Mouse (Mus musculus) embryo, embryonic 11 days (tissue): ENCODE measurements around the gene Arrdc2.
A peak's percentile ranks its signal among the peaks of the same experiment; 100 is the strongest.
"Not testable (repeated sequence)": the region's sequence is repeated elsewhere in the genome, so short reads cannot be mapped to it uniquely, and the experiment has no call there.

Experiments used
- DNase-seq: peaks from one replicate; pipeline ENCODE4 v3.0.0-alpha.2; 2015

The Arrdc2 gene

GRCm38 (mm10) chr8:70838654-70839407, 689 bp downstream of the Arrdc2 start:
- peak; percentile 65 for DNase-seq

GRCm38 (mm10) chr8:70836666-70837065, 2.9 kb downstream of the Arrdc2 start:
- no peak for DNase-seq

GRCm38 (mm10) chr8:70834071-70834470, 5.4 kb downstream of the Arrdc2 start:
- no peak for DNase-seq

- DNase-seq, result no peak
Measured at GRCm38 (mm10) chr8:70833520-70833919, 6.0 kb downstream of the Arrdc2 start.

DNA sequence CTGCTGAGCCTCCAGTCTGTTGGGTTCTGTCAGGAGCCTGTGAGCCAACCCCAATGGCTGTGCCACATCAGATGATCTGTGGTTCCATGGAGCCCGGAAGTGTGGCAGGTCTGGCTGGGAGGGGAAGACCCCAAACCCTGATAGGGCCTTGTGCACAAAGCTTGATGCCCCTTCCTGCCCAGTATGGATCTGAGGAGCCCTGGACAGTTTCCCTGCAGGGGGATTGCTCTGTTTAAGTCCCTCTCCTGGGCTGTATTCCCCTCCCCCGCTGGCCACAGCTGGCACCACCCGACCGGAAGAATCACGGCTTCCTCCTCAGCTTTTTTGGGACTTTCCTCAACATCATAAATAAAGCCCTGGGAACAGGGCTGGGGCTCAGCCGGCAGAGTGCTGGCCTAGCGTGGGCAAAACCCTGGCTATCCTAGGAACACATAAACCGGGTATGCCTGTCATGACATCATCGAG, 6.5 kb downstream of the Arrdc2 start:
- DNase-seq, result no peak

GRCm38 (mm10) chr8:70832371-70832770, 7.1 kb downstream of the Arrdc2 start:
- DNase-seq, result no peak

GRCm38 (mm10) chr8:70831517-70831916, 8.0 kb downstream of the Arrdc2 start:
- DNase-seq, result no peak

DNA sequence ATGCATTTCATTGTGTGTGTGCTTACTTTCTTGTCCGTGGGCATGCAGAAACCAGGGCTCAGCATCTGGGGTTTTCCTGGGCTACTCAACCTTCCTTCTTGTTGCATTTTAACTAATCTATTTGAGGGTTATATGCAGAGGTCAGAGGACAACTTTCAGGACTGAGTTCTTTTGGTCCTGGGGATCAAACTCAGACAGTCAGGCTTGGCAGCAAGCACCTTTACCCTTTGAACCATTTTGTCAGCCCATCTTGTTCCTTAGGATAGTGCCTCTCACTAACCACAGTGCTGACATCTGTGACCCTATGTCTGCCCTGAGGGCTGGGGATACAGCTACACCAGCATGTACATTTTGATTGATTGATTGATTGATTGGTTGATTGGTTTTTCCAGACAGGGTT, 11.7 kb downstream of the Arrdc2 start:
- no peak for DNase-seq

GRCm38 (mm10) chr8:70827010-70827409, 12.5 kb downstream of the Arrdc2 start:
- no peak for DNase-seq

DNA sequence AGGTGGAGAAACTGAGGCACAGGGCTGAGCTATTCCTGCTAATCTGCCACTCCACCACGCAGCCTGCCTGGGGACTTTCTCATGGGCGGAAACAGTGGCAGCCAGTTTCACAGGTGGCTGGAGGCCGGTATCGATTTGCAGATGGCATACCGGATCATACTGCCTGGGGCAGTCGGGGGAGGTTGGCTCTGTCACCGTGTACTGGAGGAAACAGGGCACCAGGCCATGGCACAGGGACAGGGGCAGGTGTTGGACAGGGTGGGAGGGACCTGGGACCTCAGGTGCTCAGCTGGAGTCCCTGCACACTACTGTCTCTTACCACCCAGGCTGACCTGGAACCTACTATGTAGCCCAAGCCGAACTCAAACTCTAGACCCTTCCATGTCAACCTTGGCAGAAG, 13.7 kb downstream of the Arrdc2 start:
- DNase-seq, result no peak

- DNase-seq, result no peak
Measured at GRCm38 (mm10) chr8:70823802-70824201, 15.7 kb downstream of the Arrdc2 start.

DNA sequence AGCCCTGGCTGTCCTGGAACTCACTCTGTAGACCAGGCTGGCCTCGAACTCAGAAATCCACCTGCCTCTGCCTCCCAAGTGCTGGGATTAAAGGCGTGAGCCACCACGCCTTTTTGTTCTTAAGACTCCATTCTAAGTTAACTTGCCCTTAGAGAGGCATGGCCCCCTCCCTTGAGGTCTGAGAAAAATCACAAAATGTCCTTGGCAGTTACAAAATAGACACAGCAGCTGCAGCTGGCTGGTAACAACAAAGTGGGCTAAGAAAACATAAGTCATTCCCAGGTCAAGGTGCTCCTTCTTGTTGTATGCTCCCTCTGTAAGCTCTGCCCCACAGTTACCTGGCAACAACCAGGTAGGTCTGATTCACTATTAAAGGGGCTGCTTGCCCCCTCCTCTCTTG, 16.9 kb downstream of the Arrdc2 start:
- not testable (repeated sequence) for DNase-seq

DNA sequence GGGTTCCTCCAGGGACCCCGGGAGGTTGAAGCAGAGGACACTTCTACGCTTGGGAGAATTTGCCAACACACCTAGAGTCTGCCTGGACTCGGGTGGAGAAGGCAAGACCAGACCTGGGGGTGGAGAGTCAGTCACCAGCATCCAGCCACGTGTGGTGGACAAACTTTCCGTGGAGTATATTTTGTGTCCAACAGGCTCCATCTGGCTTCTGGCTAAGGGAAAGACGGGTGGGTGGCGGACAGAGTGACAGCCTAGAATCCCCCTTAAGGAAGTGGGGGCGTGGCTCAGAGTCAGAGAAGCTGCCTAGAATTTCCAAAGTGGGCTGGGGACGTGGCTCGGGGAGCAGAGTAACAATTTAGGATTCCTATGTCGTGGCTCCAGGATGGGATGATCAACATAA, 17.5 kb downstream of the Arrdc2 start:
- DNase-seq, result no peak

DNA sequence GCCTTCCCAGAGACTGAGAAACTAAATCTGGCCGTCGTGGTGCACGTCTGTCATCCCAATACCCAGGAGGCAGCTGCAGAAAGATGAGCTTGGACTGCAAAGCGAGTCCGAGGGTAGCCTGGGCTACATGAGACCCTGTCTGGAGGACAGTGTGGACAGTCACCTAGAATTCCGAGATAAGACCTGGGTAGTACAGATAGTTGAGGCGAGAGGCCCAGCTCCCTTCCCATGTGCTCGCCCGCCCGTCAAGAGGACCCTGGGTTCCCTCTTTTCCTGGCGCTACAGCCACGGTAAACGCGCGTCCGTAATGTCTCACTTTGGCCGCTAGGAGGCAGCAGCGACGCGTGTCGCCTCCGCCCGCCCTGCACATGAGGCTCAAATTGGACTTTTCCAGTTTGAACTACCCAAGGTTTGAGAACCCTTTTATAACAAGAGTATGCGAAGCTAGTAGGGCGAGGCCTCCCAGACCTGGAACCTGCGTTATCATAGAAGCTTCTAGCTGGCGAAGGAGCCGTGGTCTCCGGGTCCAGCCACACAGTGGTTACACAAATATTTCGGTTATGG, 18.0 kb downstream of the Arrdc2 start:
- peak; percentile 86 for DNase-seq

GRCm38 (mm10) chr8:70820101-70820935, 19.2 kb downstream of the Arrdc2 start:
- DNase-seq, result peak; percentile 85

DNA sequence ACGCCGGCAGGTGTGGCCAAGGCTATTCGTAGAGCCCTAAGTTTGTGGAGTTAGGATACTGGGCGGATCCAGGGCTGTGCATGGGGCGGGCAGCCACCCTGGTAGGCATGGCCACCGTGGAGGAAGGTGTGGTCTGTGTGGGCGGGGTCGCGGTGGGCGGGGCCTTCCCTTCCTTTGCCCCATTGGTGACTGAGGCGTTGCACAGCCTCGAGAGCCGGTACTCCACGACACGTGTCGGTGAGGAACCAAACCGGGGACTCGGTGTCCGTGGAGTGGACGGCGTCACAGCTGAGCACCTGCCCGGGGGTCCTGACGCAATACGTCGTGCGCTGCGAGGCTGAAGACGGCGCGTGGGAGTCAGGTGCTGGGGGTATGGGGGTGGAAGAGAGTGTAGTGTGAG, 22.8 kb downstream of the Arrdc2 start:
- DNase-seq, result peak; percentile 36

DNA sequence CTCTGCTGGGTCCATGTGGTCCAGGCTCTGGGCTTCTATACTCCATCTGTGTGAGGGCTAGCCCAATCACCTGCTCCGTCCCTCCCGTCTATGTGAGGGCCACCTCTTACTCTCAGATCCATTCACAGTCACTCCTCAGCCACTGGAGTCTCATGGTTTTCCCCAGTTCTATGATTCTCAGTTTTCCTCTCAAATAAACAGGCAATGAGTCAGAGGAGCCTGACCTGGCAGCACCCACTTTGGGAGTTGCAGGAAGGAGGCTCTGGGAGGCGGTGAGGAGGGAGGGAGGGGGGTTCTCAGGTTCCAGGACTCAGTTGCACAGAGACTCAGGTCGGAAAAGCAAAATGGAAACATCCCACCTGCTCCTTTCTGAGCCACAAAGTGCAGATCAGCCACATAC, 26.6 kb downstream of the Arrdc2 start:
- no peak for DNase-seq

DNA sequence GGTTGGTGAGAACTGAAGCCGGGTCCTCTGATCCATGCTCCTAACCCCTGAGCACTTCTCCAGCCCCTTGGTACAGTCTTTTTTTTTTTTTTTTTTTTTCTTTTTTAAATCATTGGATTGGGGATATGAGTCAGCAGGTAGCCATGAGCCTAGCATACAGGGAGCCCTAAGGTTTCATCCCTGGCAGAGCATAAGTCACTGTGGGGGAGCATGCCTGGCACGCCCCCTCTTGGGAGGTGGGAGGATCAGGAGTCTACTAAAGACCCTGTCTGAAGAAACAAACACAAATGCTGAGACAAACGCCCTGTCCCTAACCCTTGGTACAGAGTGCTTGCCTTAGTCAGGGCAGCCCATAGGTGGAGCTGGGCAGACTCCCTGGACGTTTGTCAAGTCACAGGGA, 27.5 kb downstream of the Arrdc2 start:
- no peak for DNase-seq

DNA sequence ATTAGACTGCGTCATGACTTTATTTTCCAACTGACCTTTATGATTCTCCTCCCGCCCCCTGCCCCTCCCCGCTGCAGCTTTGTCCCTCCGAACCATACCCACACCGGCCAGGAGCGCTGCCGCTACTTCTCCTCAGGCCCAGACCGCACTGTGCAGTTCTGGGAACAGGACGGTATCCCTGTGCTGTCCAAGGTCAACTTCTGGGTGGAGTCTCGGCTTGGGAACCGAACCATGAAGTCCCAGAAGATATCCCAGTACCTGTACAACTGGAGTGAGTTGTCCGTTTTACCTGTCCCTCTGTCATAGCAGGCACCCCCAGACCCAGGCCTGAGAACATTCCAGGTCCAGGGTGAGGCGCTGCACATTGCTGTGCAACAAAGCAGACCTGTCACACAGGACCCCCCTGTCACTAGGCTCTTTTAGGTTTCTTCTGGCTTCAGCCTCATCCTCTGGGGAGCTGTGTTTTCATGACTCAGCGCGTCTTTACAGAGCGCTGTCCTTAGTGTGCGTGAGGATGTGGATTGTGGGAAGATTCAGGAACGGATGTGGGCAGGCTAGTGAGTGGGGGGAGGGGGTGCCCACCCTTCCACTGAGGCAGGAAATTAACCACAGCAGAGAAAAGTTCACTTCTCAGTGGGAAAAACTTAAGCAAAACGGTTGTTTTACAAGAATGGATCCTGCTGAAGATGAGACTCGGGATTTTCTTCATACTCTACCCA, 28.4 kb downstream of the Arrdc2 start:
- DNase-seq, result no peak

GRCm38 (mm10) chr8:70808955-70809701, 30.4 kb downstream of the Arrdc2 start:
- no peak for DNase-seq

GRCm38 (mm10) chr8:70808239-70808638, 31.3 kb downstream of the Arrdc2 start, which contains the start of gene Il12rb1:
Gene Il12rb1 (plus strand): TSS chr8:70808449.
- DNase-seq, result no peak

GRCm38 (mm10) chr8:70807304-70807703, 32.2 kb downstream of the Arrdc2 start:
- no peak for DNase-seq
